Mouse (Mus musculus): ENCODE measurements around the gene Emc8. TPM values are rescaled to one million over a fixed set of nuclear protein-coding genes. Genes with fewer than 3 reads are reported as not detected.

Gene Emc8
- 30.5 and 43.2 TPM in 2 replicates for total RNA-seq (2014; rRNA removed)
- 91.6 and 95.8 TPM in 2 replicates for polyA plus RNA-seq (2015; fragmentation: Nextera tagmentation; extraction: Ambion mirVana)

- Histone ChIP-seq H3K4me2 (ENCODE audit: low read depth, low read length, poor library complexity, severe bottlenecking) (peak within 1 kb of the TSS; percentile 91), H3K36me3 (ENCODE audit: insufficient read depth, low read length) (peaks cover 33% of the 10 kb centered on the region), H3K9me3 (ENCODE audit: low read length) (no peaks in the 10 kb centered on the region), H3K4me1 (ENCODE audit: insufficient read depth, low read length) (peaks cover 21% of the 10 kb centered on the region), H3K27me3 (ENCODE audit: insufficient read depth, low read length) (no peaks in the 10 kb centered on the region), H3K4me3 (ENCODE audit: low read depth, low read length) (peak within 1 kb of the TSS; percentile 97), H3K27ac (ENCODE audit: low read depth, low read length) (peak within 1 kb of the TSS; percentile 90), H3K9ac (replicated peaks; ENCODE audit: low read length, poor library complexity, severe bottlenecking) (peak within 1 kb of the TSS; percentile 91)
- WGBS: under 1% methylated on average over 49 of the region's 51 CpGs
- ATAC-seq (ENCODE audit: low FRiP score) (no peak), DNase-seq (ENCODE audit: low spot score) (no peak)
- no peak for TF ChIP-seq CTCF (IDR thresholded peaks at IDR 0.05)
Measured at GRCm38 (mm10) chr8:120668374-120668905, at the start of gene Emc8. Gene Emc8 (minus strand): TSS chr8:120668573.

DNA sequence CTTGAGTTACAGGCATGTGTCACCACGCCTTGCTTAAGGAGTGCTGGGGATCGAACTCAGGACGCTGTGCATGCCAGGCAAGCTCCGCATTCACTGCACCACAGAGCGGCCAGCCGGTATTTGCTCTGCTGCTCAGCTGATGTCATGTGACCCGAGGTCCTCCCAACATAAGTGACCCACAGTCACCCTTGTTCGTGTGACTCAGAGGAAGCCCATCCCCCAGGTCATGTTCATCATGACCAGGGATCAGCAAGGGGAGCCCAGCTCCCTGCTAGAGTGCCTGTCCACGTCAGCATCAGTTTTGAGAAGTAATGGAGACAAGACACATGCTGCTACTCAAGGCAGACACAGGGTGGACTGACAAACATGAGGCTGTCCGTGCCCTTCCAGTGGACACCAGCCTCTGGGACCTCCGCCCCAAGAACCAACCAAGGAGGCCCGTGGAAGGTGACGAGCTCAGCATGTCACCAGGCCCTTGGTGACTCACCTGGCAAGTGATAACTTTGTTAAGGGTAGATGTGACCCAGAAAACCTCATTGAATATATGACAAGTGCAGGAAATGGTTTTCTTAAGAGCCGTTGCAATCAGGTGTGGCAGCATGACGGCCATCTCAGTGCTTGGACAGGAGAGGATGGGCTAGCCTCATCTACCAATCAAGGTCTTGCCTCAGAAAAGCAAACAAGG is 47.8 kb upstream of the Emc8 start:
- DNase-seq (ENCODE audit: low spot score) (no peak), ATAC-seq (ENCODE audit: low FRiP score) (no peak)
- WGBS: 79% methylated on average over 15 of the region's 15 CpGs
- no peak overlapping the region for H3K9ac ChIP-seq (replicated peaks; ENCODE audit: low read length, poor library complexity, severe bottlenecking)
- no peak overlapping the region for H3K4me3 ChIP-seq (ENCODE audit: low read depth, low read length)
- H3K4me2 ChIP-seq (ENCODE audit: low read depth, low read length, poor library complexity, severe bottlenecking): no peak overlapping the region
- H3K9me3 ChIP-seq (ENCODE audit: low read length): no peaks in the 10 kb centered on the region
- H3K27ac ChIP-seq (ENCODE audit: low read depth, low read length): no peak overlapping the region
- no peaks in the 10 kb centered on the region for H3K36me3 ChIP-seq (ENCODE audit: insufficient read depth, low read length)
- TF ChIP-seq CTCF (IDR thresholded peaks at IDR 0.05): no peak
- no peaks in the 10 kb centered on the region for H3K27me3 ChIP-seq (ENCODE audit: insufficient read depth, low read length)
- no peaks in the 10 kb centered on the region for H3K4me1 ChIP-seq (ENCODE audit: insufficient read depth, low read length)

GRCm38 (mm10) chr8:120715200-120715599 is 46.8 kb upstream of the Emc8 start:
- no peaks in the 10 kb centered on the region for H3K9me3 ChIP-seq (ENCODE audit: low read length)
- TF ChIP-seq CTCF (IDR thresholded peaks at IDR 0.05): no peak
- no peaks in the 10 kb centered on the region for H3K36me3 ChIP-seq (ENCODE audit: insufficient read depth, low read length)
- H3K4me1 ChIP-seq (ENCODE audit: insufficient read depth, low read length): no peaks in the 10 kb centered on the region
- H3K4me2 ChIP-seq (ENCODE audit: low read depth, low read length, poor library complexity, severe bottlenecking): no peak overlapping the region
- WGBS: 71% methylated on average over 6 of the region's 6 CpGs
- DNase-seq (ENCODE audit: low spot score): no peak
- no peak for ATAC-seq (ENCODE audit: low FRiP score)
- H3K27ac ChIP-seq (ENCODE audit: low read depth, low read length): no peak overlapping the region
- no peaks in the 10 kb centered on the region for H3K27me3 ChIP-seq (ENCODE audit: insufficient read depth, low read length)
- no peak overlapping the region for H3K9ac ChIP-seq (replicated peaks; ENCODE audit: low read length, poor library complexity, severe bottlenecking)
- H3K4me3 ChIP-seq (ENCODE audit: low read depth, low read length): no peak overlapping the region

DNA sequence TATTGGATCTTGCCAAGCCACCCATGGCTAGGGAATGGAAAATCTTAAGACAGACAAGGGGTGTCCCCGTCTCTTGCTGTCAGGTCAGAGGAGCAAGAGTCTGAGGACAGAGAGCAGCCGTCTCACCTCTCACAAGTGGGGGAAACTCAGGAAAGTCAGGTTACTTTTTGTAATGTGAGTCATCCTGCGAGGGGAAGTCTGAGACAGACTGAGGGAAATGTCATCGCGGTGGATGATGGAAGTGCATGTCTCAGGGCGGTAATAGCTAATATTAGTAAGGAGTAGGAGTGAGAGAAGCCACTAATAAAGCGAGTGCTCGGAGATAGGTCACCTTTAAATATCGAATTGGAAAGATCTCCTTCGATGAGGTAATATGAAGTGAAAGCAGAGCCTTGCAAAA is 40.8 kb upstream of the Emc8 start:
- Histone ChIP-seq H3K27ac (ENCODE audit: low read depth, low read length) (no peak overlapping the region), H3K4me1 (ENCODE audit: insufficient read depth, low read length) (no peaks in the 10 kb centered on the region), H3K9ac (replicated peaks; ENCODE audit: low read length, poor library complexity, severe bottlenecking) (no peak overlapping the region), H3K9me3 (ENCODE audit: low read length) (no peaks in the 10 kb centered on the region), H3K36me3 (ENCODE audit: insufficient read depth, low read length) (no peaks in the 10 kb centered on the region), H3K4me2 (ENCODE audit: low read depth, low read length, poor library complexity, severe bottlenecking) (no peak overlapping the region), H3K4me3 (ENCODE audit: low read depth, low read length) (no peak overlapping the region), H3K27me3 (ENCODE audit: insufficient read depth, low read length) (no peaks in the 10 kb centered on the region)
- 89% methylated on average over 10 of the region's 10 CpGs for WGBS
- DNase-seq (ENCODE audit: low spot score) (no peak), ATAC-seq (ENCODE audit: low FRiP score) (no peak)
- TF ChIP-seq CTCF (IDR thresholded peaks at IDR 0.05): no peak

- no peak for TF ChIP-seq CTCF (IDR thresholded peaks at IDR 0.05)
- ATAC-seq (ENCODE audit: low FRiP score) (no peak), DNase-seq (ENCODE audit: low spot score) (no peak)
- WGBS: 75% methylated on average over 3 of the region's 3 CpGs
- Histone ChIP-seq H3K27me3 (ENCODE audit: insufficient read depth, low read length) (no peaks in the 10 kb centered on the region), H3K27ac (ENCODE audit: low read depth, low read length) (no peak overlapping the region), H3K4me1 (ENCODE audit: insufficient read depth, low read length) (no peaks in the 10 kb centered on the region), H3K4me3 (ENCODE audit: low read depth, low read length) (no peak overlapping the region), H3K9me3 (ENCODE audit: low read length) (no peaks in the 10 kb centered on the region), H3K36me3 (ENCODE audit: insufficient read depth, low read length) (no peaks in the 10 kb centered on the region), H3K9ac (replicated peaks; ENCODE audit: low read length, poor library complexity, severe bottlenecking) (no peak overlapping the region), H3K4me2 (ENCODE audit: low read depth, low read length, poor library complexity, severe bottlenecking) (no peak overlapping the region)
Measured at GRCm38 (mm10) chr8:120706193-120706592, 37.8 kb upstream of the Emc8 start.

- no peak for ATAC-seq (ENCODE audit: low FRiP score)
- no peak for TF ChIP-seq CTCF (IDR thresholded peaks at IDR 0.05)
Measured at GRCm38 (mm10) chr8:120705163-120705562, 36.8 kb upstream of the Emc8 start.

More at GRCm38 (mm10) chr8:120705163-120705562, 36.8 kb upstream of the Emc8 start:
- H3K9ac ChIP-seq (replicated peaks; ENCODE audit: low read length, poor library complexity, severe bottlenecking): no peak overlapping the region
- no peak overlapping the region for H3K4me3 ChIP-seq (ENCODE audit: low read depth, low read length)
- H3K27ac ChIP-seq (ENCODE audit: low read depth, low read length): no peak overlapping the region
- H3K27me3 ChIP-seq (ENCODE audit: insufficient read depth, low read length): no peaks in the 10 kb centered on the region
- DNase-seq (ENCODE audit: low spot score): no peak
- no peaks in the 10 kb centered on the region for H3K9me3 ChIP-seq (ENCODE audit: low read length)
- H3K4me1 ChIP-seq (ENCODE audit: insufficient read depth, low read length): no peaks in the 10 kb centered on the region
- 86% methylated on average over 15 of the region's 15 CpGs for WGBS
- no peaks in the 10 kb centered on the region for H3K36me3 ChIP-seq (ENCODE audit: insufficient read depth, low read length)
- H3K4me2 ChIP-seq (ENCODE audit: low read depth, low read length, poor library complexity, severe bottlenecking): no peak overlapping the region
